Mouse (Mus musculus) liver, embryonic 14.5 days (tissue): ENCODE results near the gene Tsen2. TPM values are rescaled to one million over a fixed set of nuclear protein-coding genes. Genes with fewer than 3 reads are reported as not detected.

Source experiments
- ATAC-seq: fragments of 200-750 bp; cut with Nextera tagmentation; 2 replicates; pipeline ENCODE4 v1.8.0; 2017; ENCODE audit warnings: moderate number of reproducible peaks, mild to moderate bottlenecking, moderate library complexity; ENCODE audit not compliant: insufficient read depth
- DNase-seq, 3 experiments: peaks; one replicate each; pipeline ENCODE4 v3.0.0-alpha.2; 2012 to 2013; ENCODE audit warnings: low read depth in 3 of 3, low spot score in 3 of 3
- H3K27ac ChIP-seq: fragments of 300-500 bp; sonication (generic); 2 replicates; pipeline ENCODE4 v1.5.1; 2014; ENCODE audit warnings: moderate library complexity, mild to moderate bottlenecking, control low read depth, inconsistent platforms
- H3K27me3 ChIP-seq: fragments of 300-500 bp; sonication (generic); 2 replicates; pipeline ENCODE4 v1.6.1; 2014; ENCODE audit warnings: mild to moderate bottlenecking, low read length, moderate library complexity; ENCODE audit not compliant: control insufficient read depth, insufficient read depth
- H3K36me3 ChIP-seq: fragments of 300-500 bp; sonication (generic); replicated peaks from 2 replicates; pipeline ENCODE4 v1.6.1; 2014; ENCODE audit warnings: low read depth; ENCODE audit not compliant: control insufficient read depth, insufficient read depth
- H3K4me1 ChIP-seq, 2 experiments: fragments of 200-500 bp in 1 of 2; fragments of 300-500 bp in 1 of 2; sonication (generic) in 1 of 2; replicated peaks; 2 replicates each; pipeline ENCODE4 v1.6.1; 2012 to 2014; ENCODE audit warnings: antibody characterized with exemption in 1 of 2, inconsistent platforms in 1 of 2, low read length in 1 of 2; ENCODE audit not compliant: control insufficient read depth in 2 of 2, insufficient read depth in 2 of 2
- H3K4me2 ChIP-seq: fragments of 300-500 bp; sonication (generic); 2 replicates; pipeline ENCODE4 v1.6.1; 2014; ENCODE audit warnings: low read depth, mild to moderate bottlenecking, control low read depth, moderate library complexity
- H3K4me3 ChIP-seq, 2 experiments: fragments of 200-500 bp in 1 of 2; fragments of 300-500 bp in 1 of 2; sonication (generic) in 1 of 2; 2 replicates each; pipeline ENCODE4 v1.5.1; 2012 to 2014; ENCODE audit warnings: low read depth in 2 of 2, low read length in 2 of 2, mild to moderate bottlenecking in 2 of 2, control low read depth in 1 of 2, inconsistent platforms in 1 of 2, moderate library complexity in 1 of 2; ENCODE audit not compliant: insufficient read depth in 1 of 2
- H3K9ac ChIP-seq: fragments of 300-500 bp; sonication (generic); replicated peaks from 2 replicates; pipeline ENCODE4 v1.6.1; 2014; ENCODE audit warnings: mild to moderate bottlenecking, control low read depth, moderate library complexity
- H3K9me3 ChIP-seq: fragments of 300-500 bp; sonication (generic); 2 replicates; pipeline ENCODE4 v1.6.1; 2016; ENCODE audit warnings: low read length, mixed read lengths; ENCODE audit not compliant: control insufficient read depth
- CTCF ChIP-seq: IDR thresholded peaks from 2 replicates; pipeline ENCODE4 v1.5.1; 2016; ENCODE audit warnings: antibody characterized with exemption, low read depth, control low read depth
- EP300 ChIP-seq: IDR thresholded peaks from 2 replicates; pipeline ENCODE4 v1.6.1; 2016; ENCODE audit warnings: antibody characterized with exemption, low read depth
- WGBS: fragments of 180-500 bp; shearing (Covaris S2); extraction: QIAGEN DNeasy Blood & Tissue Kit; methylation state at CpG from one replicate; pipeline ENCODE4 v1.1.7; 2014; ENCODE audit not compliant: insufficient replicate concordance; 5-methylcytosine and 5-hydroxymethylcytosine counted together
- polyA plus RNA-seq, 2 experiments: library from polyadenylated mRNA; depleted of rRNA in 1 of 2; stranded (reverse) in 1 of 2; unstranded in 1 of 2; fragments of >200 nt; fragmentation: Nextera tagmentation in 1 of 2; extraction: Ambion mirVana in 1 of 2; gene quantifications; 2 replicates each; pipeline versions ENCODE4 v1.2.1 to v1.2.3; 2012 to 2014

Gene Tsen2
- polyA plus RNA-seq, 2 experiments, result 4.7 to 11.0 TPM

DNA sequence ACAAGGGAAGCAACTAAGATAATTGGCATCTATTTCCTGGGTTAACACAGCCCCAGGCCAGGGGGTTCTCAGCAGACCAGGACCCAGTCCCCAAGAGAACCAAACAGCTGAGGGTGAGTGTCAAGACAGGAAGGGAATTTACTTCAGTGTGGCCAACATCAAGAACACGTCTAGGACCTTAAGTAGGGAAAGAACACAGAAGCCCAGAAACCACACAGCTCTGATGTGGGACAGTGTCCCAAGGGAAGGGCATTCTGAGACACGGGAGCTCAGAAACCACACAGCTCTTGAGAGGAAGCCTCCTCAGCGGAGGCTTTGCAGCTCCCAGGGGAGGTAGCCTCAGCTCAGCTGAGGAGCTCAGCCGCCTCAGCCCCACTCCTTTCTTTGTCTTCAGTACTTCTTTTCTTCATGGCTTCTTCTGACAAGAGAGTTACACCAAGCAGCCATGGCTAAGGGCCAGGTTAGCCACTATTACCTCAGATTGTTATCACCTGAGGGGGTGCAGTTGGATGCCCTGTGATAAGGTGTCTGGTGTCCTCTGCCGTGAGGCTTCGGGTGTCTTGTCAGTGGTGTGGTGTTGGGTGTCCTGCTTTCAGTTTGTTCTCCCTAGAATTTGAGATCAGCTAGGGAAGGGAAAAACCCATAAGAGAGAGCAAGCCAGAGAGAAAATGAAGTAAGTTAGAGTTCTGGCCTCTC is 39.1 kb downstream of the Tsen2 start:
- ATAC-seq, result no peak
- 39% methylated on average over 6 of the region's 6 CpGs for WGBS

DNA sequence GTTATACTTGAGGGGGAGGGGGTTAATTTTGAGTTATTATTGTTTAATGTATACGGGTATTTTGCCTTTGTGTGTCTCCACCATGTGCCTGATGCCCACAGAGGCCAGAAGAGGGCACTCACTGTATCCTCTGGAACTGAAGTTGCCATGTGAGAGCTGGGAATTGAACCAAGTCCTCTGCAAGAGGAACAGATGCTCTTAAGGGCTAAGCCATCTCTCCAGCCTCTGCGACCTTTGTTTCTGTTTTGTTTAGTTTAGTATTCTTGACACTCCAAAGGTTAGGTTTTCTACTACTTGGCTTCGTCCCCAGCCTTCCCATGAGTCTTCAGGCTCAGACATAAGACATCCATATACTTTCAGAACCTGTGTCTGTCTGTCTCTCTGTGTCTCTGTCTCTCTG is 39.7 kb downstream of the Tsen2 start:
- no peak overlapping the region for H3K4me3 ChIP-seq
- H3K4me2 ChIP-seq, result no peak overlapping the region
- ATAC-seq (no peak), DNase-seq (no peak)
- no peaks in the 10 kb centered on the region for H3K4me1 ChIP-seq
- WGBS, result 64% methylated on average over 3 of the region's 3 CpGs
- no peaks in the 10 kb centered on the region for H3K27me3 ChIP-seq
- no peaks in the 10 kb centered on the region for H3K36me3 ChIP-seq
- H3K27ac ChIP-seq, result no peak overlapping the region
- H3K9me3 ChIP-seq, result no peaks in the 10 kb centered on the region
- no peak overlapping the region for H3K9ac ChIP-seq
- TF ChIP-seq CTCF (no peak), EP300 (no peak)

More for the DNA sequence above, 39.1 kb downstream of the Tsen2 start:
- Histone ChIP-seq H3K27me3 (no peaks in the 10 kb centered on the region), H3K36me3 (0 out of 2 replicates have a peak, but pooled peaks cover 3% of the 10 kb centered on the region), H3K27ac (no peak overlapping the region), H3K9ac (no peak overlapping the region), H3K4me2 (no peak overlapping the region), H3K4me3 (no peak overlapping the region), H3K4me1 (no peaks in the 10 kb centered on the region), H3K9me3 (no peaks in the 10 kb centered on the region)
- TF ChIP-seq EP300 (no peak), CTCF (no peak)
- DNase-seq, result no peak

DNA sequence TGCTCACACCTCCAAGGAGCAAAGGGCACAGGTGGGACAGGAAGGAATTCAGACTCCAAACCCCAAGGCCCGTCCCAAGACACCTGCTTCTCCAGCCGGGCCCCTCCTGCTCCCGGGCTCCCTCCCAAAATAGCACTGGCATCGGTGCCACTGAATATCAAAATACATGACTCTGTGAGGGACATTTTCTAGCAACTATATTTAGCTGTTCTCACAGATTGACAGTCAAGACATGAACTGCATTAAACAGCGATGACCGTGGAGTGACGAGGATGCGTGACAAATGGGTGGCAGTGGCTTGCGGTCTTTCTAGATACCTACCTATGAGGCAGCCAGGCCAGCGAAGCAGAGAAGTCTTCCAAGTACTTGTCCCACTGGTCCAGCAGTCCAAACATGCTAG is 41.9 kb downstream of the Tsen2 start:
- no peaks in the 10 kb centered on the region for H3K27me3 ChIP-seq
- DNase-seq (no peak), ATAC-seq (no peak)
- no peaks in the 10 kb centered on the region for H3K4me1 ChIP-seq
- TF ChIP-seq EP300 (no peak), CTCF (no peak)
- no peak overlapping the region for H3K4me3 ChIP-seq
- H3K4me2 ChIP-seq, result no peak overlapping the region
- no peaks in the 10 kb centered on the region for H3K36me3 ChIP-seq
- H3K27ac ChIP-seq, result no peak overlapping the region
- WGBS, result 79% methylated on average over 10 of the region's 10 CpGs
- H3K9me3 ChIP-seq, result no peaks in the 10 kb centered on the region
- no peak overlapping the region for H3K9ac ChIP-seq

DNA sequence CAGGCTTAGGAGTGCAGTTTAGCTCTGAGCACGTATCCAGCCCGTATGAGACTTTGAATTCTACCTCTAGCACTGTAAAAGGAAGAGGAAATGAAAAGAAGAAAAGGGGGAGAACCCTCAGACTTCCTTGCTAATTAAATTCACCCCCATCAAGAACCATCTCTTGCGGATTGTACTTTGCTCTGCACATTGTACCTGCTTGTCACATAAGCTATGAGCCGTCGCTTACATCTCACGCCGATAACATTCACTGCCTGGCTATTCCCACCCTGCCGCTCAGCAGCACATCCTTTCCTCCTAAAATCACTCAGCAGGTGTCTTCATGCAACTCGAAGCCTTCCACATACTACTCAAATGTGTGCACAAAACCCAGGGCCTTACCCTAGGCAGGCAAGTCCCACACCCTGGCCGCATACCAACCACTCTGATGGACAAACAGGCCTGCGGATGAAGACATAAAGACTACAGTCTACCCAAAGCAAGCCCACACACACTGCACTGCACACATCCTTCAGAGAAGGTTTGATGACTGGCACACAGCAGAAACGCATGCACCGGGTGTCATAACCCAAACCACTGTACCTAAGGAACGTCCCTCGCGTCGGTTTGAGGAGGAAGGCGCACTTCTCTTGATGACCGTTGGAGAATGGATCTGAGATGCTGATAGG is 47.4 kb downstream of the Tsen2 start:
- TF ChIP-seq EP300 (no peak), CTCF (no peak)
- no peak for ATAC-seq
- Histone ChIP-seq H3K9ac (no peak overlapping the region), H3K27me3 (no peaks in the 10 kb centered on the region), H3K4me3 (peak overlapping the region; percentile 1 to 38), H3K36me3 (no peaks in the 10 kb centered on the region), H3K9me3 (no peaks in the 10 kb centered on the region), H3K27ac (no peak overlapping the region), H3K4me2 (peak overlapping the region; percentile 29), H3K4me1 (no peaks in the 10 kb centered on the region)
- DNase-seq, result no peak
- 73% methylated on average over 19 of the region's 19 CpGs for WGBS

DNA sequence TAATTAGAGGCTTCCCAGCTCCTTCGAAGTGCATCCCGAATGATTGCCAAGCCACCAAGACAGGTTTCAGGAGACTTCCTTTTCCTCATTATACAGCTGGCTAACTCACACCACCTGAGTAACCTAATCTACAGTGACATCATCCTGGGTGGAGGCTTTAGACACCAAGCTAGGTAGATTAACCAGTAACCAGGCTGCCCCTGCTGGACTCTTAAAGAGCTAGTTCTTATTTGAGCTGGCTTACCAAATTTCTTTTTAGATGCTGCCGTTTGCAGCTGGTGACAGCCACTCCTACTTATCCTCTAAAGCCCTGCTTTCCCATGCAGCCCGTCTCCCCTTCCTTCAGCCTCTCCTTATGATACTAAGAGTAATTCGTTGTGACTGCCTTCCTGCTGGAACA is 48.0 kb downstream of the Tsen2 start, which contains the start of gene Mkrn2os:
Gene Mkrn2os (minus strand): TSS at position 119 of the 400 bp plus-strand sequence.
- Histone ChIP-seq H3K27me3 (no peaks in the 10 kb centered on the region), H3K4me3 (peak within 1 kb of the TSS; percentile 1 to 38), H3K27ac (no peak within 1 kb of the TSS), H3K9ac (no peak within 1 kb of the TSS), H3K4me1 (no peaks in the 10 kb centered on the region), H3K36me3 (no peaks in the 10 kb centered on the region), H3K4me2 (peak within 1 kb of the TSS; percentile 29), H3K9me3 (no peaks in the 10 kb centered on the region)
- TF ChIP-seq CTCF (no peak), EP300 (no peak)
- DNase-seq (peak in 2 of 3 experiments; percentile 24), ATAC-seq (peak; percentile 56)
- 58% methylated on average over 5 of the region's 5 CpGs for WGBS
